Mouse (Mus musculus) midbrain, embryonic 14.5 days (tissue): ENCODE measurements around the gene Chst15. TPM values are rescaled to one million over a fixed set of nuclear protein-coding genes. Genes with fewer than 3 reads are reported as not detected.

Experiments
- ATAC-seq: fragments of 200-750 bp; cut with Nextera tagmentation; 2 replicates; pipeline ENCODE4 v1.8.0; 2017; ENCODE audit warnings: moderate number of reproducible peaks, moderate library complexity; ENCODE audit not compliant: low FRiP score, low TSS enrichment
- DNase-seq: peaks from one replicate; pipeline ENCODE4 v3.0.0-alpha.2; 2015
- H3K27ac ChIP-seq: fragments of 300-500 bp; sonication (generic); replicated peaks from 2 replicates; pipeline ENCODE4 v1.5.1; 2014; ENCODE audit warnings: mild to moderate bottlenecking, low read depth, low read length, moderate library complexity
- H3K27me3 ChIP-seq: fragments of 300-500 bp; sonication (generic); 2 replicates; pipeline ENCODE4 v1.6.1; 2014; ENCODE audit warnings: low read length, control low read depth, mixed read lengths; ENCODE audit not compliant: control insufficient read depth, insufficient read depth
- H3K36me3 ChIP-seq: fragments of 300-500 bp; sonication (generic); 2 replicates; pipeline ENCODE4 v1.6.1; 2014; ENCODE audit warnings: low read length, control low read depth; ENCODE audit not compliant: control insufficient read depth, insufficient read depth
- H3K4me1 ChIP-seq: fragments of 300-500 bp; sonication (generic); 2 replicates; pipeline ENCODE4 v1.6.1; 2014; ENCODE audit warnings: mild to moderate bottlenecking, antibody characterized with exemption, low read length, control low read depth; ENCODE audit not compliant: control insufficient read depth, insufficient read depth
- H3K4me2 ChIP-seq: fragments of 300-500 bp; sonication (generic); 2 replicates; pipeline ENCODE4 v1.6.1; 2014; ENCODE audit warnings: mild to moderate bottlenecking, low read length, moderate library complexity
- H3K4me3 ChIP-seq: fragments of 300-500 bp; sonication (generic); replicated peaks from 2 replicates; pipeline ENCODE4 v1.5.1; 2014; ENCODE audit warnings: low read depth, low read length
- H3K9ac ChIP-seq: fragments of 300-500 bp; sonication (generic); replicated peaks from 2 replicates; pipeline ENCODE4 v1.6.1; 2014; ENCODE audit warnings: mild to moderate bottlenecking, low read length, moderate library complexity
- H3K9me3 ChIP-seq: fragments of 300-500 bp; sonication (generic); 2 replicates; pipeline ENCODE4 v1.6.1; 2016; ENCODE audit warnings: low read length, control low read depth, mixed read lengths; ENCODE audit not compliant: control insufficient read depth
- WGBS: fragments of 180-500 bp; shearing (Covaris S2); extraction: QIAGEN DNeasy Blood & Tissue Kit; methylation state at CpG from one replicate; pipeline ENCODE4 v1.1.7; 2014; 5-methylcytosine and 5-hydroxymethylcytosine counted together
- polyA plus RNA-seq: library from polyadenylated mRNA; unstranded; fragments of >200 nt; fragmentation: Nextera tagmentation; extraction: Ambion mirVana; gene quantifications from 2 replicates; pipeline ENCODE4 v1.2.1, GENCODE M21; 2014

The Chst15 gene
- 13.3 and 17.8 TPM in 2 replicates for polyA plus RNA-seq

GRCm38 (mm10) chr7:132317036-132317541 lies at the start of gene Chst15:
Gene Chst15, minus strand, starts transcription at chr7:132317228.
- ATAC-seq: peak; percentile 43
- no peaks in the 10 kb centered on the region for H3K9me3 ChIP-seq
- H3K36me3 ChIP-seq: no peaks in the 10 kb centered on the region
- peak within 1 kb of the TSS; percentile 80 for H3K4me3 ChIP-seq
- WGBS: under 1% methylated on average over 34 of the region's 34 CpGs
- H3K4me1 ChIP-seq: peaks cover 16% of the 10 kb centered on the region; the same call in 1 of the 2 replicates
- DNase-seq: peak; percentile 82
- peak within 1 kb of the TSS; percentile 82 for H3K27ac ChIP-seq
- H3K9ac ChIP-seq: peak within 1 kb of the TSS; percentile 90
- H3K27me3 ChIP-seq: no peaks in the 10 kb centered on the region
- H3K4me2 ChIP-seq: peak within 1 kb of the TSS; percentile 98

- Histone ChIP-seq H3K27ac (no peak overlapping the region), H3K27me3 (no peaks in the 10 kb centered on the region), H3K36me3 (no peaks in the 10 kb centered on the region), H3K9me3 (no peaks in the 10 kb centered on the region), H3K4me3 (no peak overlapping the region), H3K4me2 (no peak overlapping the region), H3K9ac (no peak overlapping the region), H3K4me1 (no peaks in the 10 kb centered on the region)
- 94% methylated on average over 5 of the region's 5 CpGs for WGBS
- ATAC-seq (no peak), DNase-seq (no peak)
These were observed 48.8 kb upstream of the Chst15 start for GRCm38 (mm10) chr7:132365703-132366384.

GRCm38 (mm10) chr7:132365111-132365510 lies 48.1 kb upstream of the Chst15 start:
- no peaks in the 10 kb centered on the region for H3K27me3 ChIP-seq
- H3K9ac ChIP-seq: no peak overlapping the region
- H3K27ac ChIP-seq: no peak overlapping the region
- no peak for DNase-seq
- H3K4me2 ChIP-seq: no peak overlapping the region
- WGBS: 90% methylated on average over 5 of the region's 5 CpGs
- no peaks in the 10 kb centered on the region for H3K36me3 ChIP-seq
- no peaks in the 10 kb centered on the region for H3K9me3 ChIP-seq
- no peak for ATAC-seq
- H3K4me1 ChIP-seq: no peaks in the 10 kb centered on the region
- H3K4me3 ChIP-seq: no peak overlapping the region

GRCm38 (mm10) chr7:132364506-132364905 lies 47.5 kb upstream of the Chst15 start:
- Histone ChIP-seq H3K27ac (no peak overlapping the region), H3K36me3 (no peaks in the 10 kb centered on the region), H3K4me3 (no peak overlapping the region), H3K9ac (no peak overlapping the region), H3K4me1 (no peaks in the 10 kb centered on the region), H3K27me3 (no peaks in the 10 kb centered on the region), H3K9me3 (no peaks in the 10 kb centered on the region), H3K4me2 (no peak overlapping the region)
- ATAC-seq (no peak), DNase-seq (no peak)
- 77% methylated on average over 5 of the region's 5 CpGs for WGBS

GRCm38 (mm10) chr7:132360336-132360735 lies 43.3 kb upstream of the Chst15 start:
- H3K27ac ChIP-seq: no peak overlapping the region
- H3K27me3 ChIP-seq: no peaks in the 10 kb centered on the region
- H3K36me3 ChIP-seq: no peaks in the 10 kb centered on the region
- no peaks in the 10 kb centered on the region for H3K4me1 ChIP-seq
- no peaks in the 10 kb centered on the region for H3K9me3 ChIP-seq
- no peak overlapping the region for H3K9ac ChIP-seq
- no peak overlapping the region for H3K4me3 ChIP-seq
- no peak overlapping the region for H3K4me2 ChIP-seq
- ATAC-seq (no peak), DNase-seq (no peak)
- WGBS: 82% methylated on average over 4 of the region's 4 CpGs

- Histone ChIP-seq H3K9ac (no peak overlapping the region), H3K4me3 (no peak overlapping the region), H3K36me3 (no peaks in the 10 kb centered on the region), H3K9me3 (no peaks in the 10 kb centered on the region), H3K27ac (no peak overlapping the region), H3K4me2 (no peak overlapping the region), H3K4me1 (no peaks in the 10 kb centered on the region), H3K27me3 (no peaks in the 10 kb centered on the region)
- ATAC-seq (no peak), DNase-seq (no peak)
- 72% methylated on average over 4 of the region's 4 CpGs for WGBS
These were observed 41.7 kb upstream of the Chst15 start for GRCm38 (mm10) chr7:132358709-132359108.

- Histone ChIP-seq H3K27ac (no peak overlapping the region), H3K27me3 (no peaks in the 10 kb centered on the region), H3K9ac (no peak overlapping the region), H3K4me1 (no peaks in the 10 kb centered on the region), H3K4me3 (no peak overlapping the region), H3K36me3 (no peaks in the 10 kb centered on the region), H3K9me3 (no peaks in the 10 kb centered on the region), H3K4me2 (no peak overlapping the region)
- ATAC-seq (no peak), DNase-seq (no peak)
- WGBS: 71% methylated on average over 3 of the region's 3 CpGs
These were observed 41.2 kb upstream of the Chst15 start for GRCm38 (mm10) chr7:132358250-132358649.

GRCm38 (mm10) chr7:132357841-132358237 lies 40.8 kb upstream of the Chst15 start:
- no peak overlapping the region for H3K9ac ChIP-seq
- H3K4me2 ChIP-seq: no peak overlapping the region
- no peak for DNase-seq
- no peak overlapping the region for H3K27ac ChIP-seq
- WGBS: 91% methylated on average over 3 of the region's 3 CpGs
- H3K4me3 ChIP-seq: no peak overlapping the region
- H3K27me3 ChIP-seq: no peaks in the 10 kb centered on the region
- no peaks in the 10 kb centered on the region for H3K36me3 ChIP-seq
- no peaks in the 10 kb centered on the region for H3K9me3 ChIP-seq
- no peak for ATAC-seq
- H3K4me1 ChIP-seq: no peaks in the 10 kb centered on the region
